Mouse (Mus musculus) liver, embryonic 11.5 days (tissue): Measurements from ENCODE around the gene Tmem54. TPM values are rescaled to one million over a fixed set of nuclear protein-coding genes. Genes with fewer than 3 reads are reported as not detected.

Experiments
- ATAC-seq: fragments of 200-750 bp; cut with Nextera tagmentation; replicated peaks from 2 replicates; pipeline ENCODE4 v1.8.0; 2017; ENCODE audit warnings: moderate number of reproducible peaks, mild to moderate bottlenecking, moderate TSS enrichment, moderate library complexity; ENCODE audit not compliant: low FRiP score
- DNase-seq: peaks from one replicate; pipeline ENCODE4 v3.0.0-alpha.2; 2017; ENCODE audit warnings: low spot score
- H3K27ac ChIP-seq: fragments of 300-500 bp; sonication (generic); 2 replicates; pipeline ENCODE4 v1.5.1; 2014; ENCODE audit warnings: mild to moderate bottlenecking, low read depth, low read length, control low read depth
- H3K27me3 ChIP-seq: fragments of 300-500 bp; sonication (generic); replicated peaks from 2 replicates; pipeline ENCODE4 v1.6.1; 2014; ENCODE audit warnings: low read length, mixed read lengths; ENCODE audit not compliant: control insufficient read depth, insufficient read depth
- H3K36me3 ChIP-seq: fragments of 300-500 bp; sonication (generic); 2 replicates; pipeline ENCODE4 v1.6.1; 2014; ENCODE audit warnings: mild to moderate bottlenecking, low read length, moderate library complexity, mixed read lengths; ENCODE audit not compliant: control insufficient read depth, insufficient read depth
- H3K4me1 ChIP-seq: fragments of 300-500 bp; sonication (generic); replicated peaks from 2 replicates; pipeline ENCODE4 v1.6.1; 2014; ENCODE audit warnings: low read length, mixed read lengths; ENCODE audit not compliant: control insufficient read depth, insufficient read depth
- H3K4me2 ChIP-seq: fragments of 300-500 bp; sonication (generic); 2 replicates; pipeline ENCODE4 v1.6.1; 2014; ENCODE audit warnings: mild to moderate bottlenecking, control low read depth, moderate library complexity
- H3K4me3 ChIP-seq: fragments of 300-500 bp; sonication (generic); 2 replicates; pipeline ENCODE4 v1.5.1; 2014; ENCODE audit warnings: low read depth, low read length, control low read depth
- H3K9ac ChIP-seq: fragments of 300-500 bp; sonication (generic); 2 replicates; pipeline ENCODE4 v1.6.1; 2014; ENCODE audit warnings: low read depth, low read length, control low read depth
- H3K9me3 ChIP-seq: fragments of 300-500 bp; sonication (generic); 2 replicates; pipeline ENCODE4 v1.6.1; 2016; ENCODE audit warnings: low read length, inconsistent platforms, mixed read lengths; ENCODE audit not compliant: control insufficient read depth
- WGBS: fragments of 180-500 bp; shearing (Covaris S2); extraction: QIAGEN DNeasy Blood & Tissue Kit; methylation state at CpG from one replicate; pipeline ENCODE4 v1.1.7; 2014; 5-methylcytosine and 5-hydroxymethylcytosine counted together
- polyA plus RNA-seq: library from polyadenylated mRNA; unstranded; fragments of >200 nt; fragmentation: Nextera tagmentation; extraction: Ambion mirVana; gene quantifications from 2 replicates; pipeline ENCODE4 v1.2.1, GENCODE M21; 2014

The Tmem54 gene
- polyA plus RNA-seq, 1 experiment from 2014 or later: 3.3 TPM

DNA sequence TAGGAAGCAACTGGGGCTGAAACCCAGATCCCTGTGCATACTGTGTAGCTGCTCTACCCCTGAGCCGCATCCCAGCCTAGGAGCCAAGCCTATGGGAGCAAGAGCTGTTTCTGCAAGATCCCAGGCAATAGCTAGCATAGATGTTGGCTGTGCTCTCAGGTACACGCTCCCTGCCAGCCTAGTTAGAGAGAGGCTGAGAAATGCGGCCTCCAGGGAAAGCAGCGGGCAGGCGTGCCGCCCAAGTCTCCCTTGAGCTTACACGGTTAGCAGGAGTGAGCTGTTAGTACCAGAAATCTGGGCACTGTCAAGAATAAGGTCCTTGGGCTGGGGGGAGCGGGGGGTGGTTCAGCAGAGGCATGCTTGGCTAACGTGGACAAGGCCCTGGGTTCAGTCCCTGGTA lies 20.5 kb upstream of the Tmem54 start:
- no peaks in the 10 kb centered on the region for H3K9me3 ChIP-seq
- H3K4me3 ChIP-seq: no peak overlapping the region
- no peak overlapping the region for H3K4me2 ChIP-seq
- no peak overlapping the region for H3K9ac ChIP-seq
- DNase-seq (no peak), ATAC-seq (no peak)
- WGBS: 90% methylated on average over 9 of the region's 9 CpGs
- no peaks in the 10 kb centered on the region for H3K4me1 ChIP-seq
- H3K27ac ChIP-seq: no peak overlapping the region
- H3K36me3 ChIP-seq: peaks cover 11% of the 10 kb centered on the region; the same call in 1 of the 2 replicates
- H3K27me3 ChIP-seq: no peaks in the 10 kb centered on the region

- 27% methylated on average over 8 of the region's 8 CpGs for WGBS
- no peak overlapping the region for H3K9ac ChIP-seq
- no peak for ATAC-seq
- DNase-seq: no peak
- no peak overlapping the region for H3K4me2 ChIP-seq
- H3K27ac ChIP-seq: no peak overlapping the region
- H3K9me3 ChIP-seq: no peaks in the 10 kb centered on the region
- H3K4me3 ChIP-seq: no peak overlapping the region
- H3K36me3 ChIP-seq: peaks cover 5% of the 10 kb centered on the region; the same call in 1 of the 2 replicates
- H3K27me3 ChIP-seq: no peaks in the 10 kb centered on the region
- H3K4me1 ChIP-seq: no peaks in the 10 kb centered on the region
These were observed 19.3 kb upstream of the Tmem54 start for GRCm38 (mm10) chr4:129086078-129086477.

GRCm38 (mm10) chr4:129087850-129088249 lies 17.5 kb upstream of the Tmem54 start:
- H3K27me3 ChIP-seq: no peaks in the 10 kb centered on the region
- no peak overlapping the region for H3K27ac ChIP-seq
- H3K4me3 ChIP-seq: no peak overlapping the region
- WGBS: 52% methylated on average over 5 of the region's 5 CpGs
- no peak for DNase-seq
- H3K9me3 ChIP-seq: no peaks in the 10 kb centered on the region
- no peak overlapping the region for H3K4me2 ChIP-seq
- H3K36me3 ChIP-seq: peaks cover 5% of the 10 kb centered on the region; the same call in 1 of the 2 replicates
- H3K9ac ChIP-seq: no peak overlapping the region
- ATAC-seq: no peak
- no peaks in the 10 kb centered on the region for H3K4me1 ChIP-seq

- H3K4me3 ChIP-seq: no peak overlapping the region
- H3K36me3 ChIP-seq: no peaks in the 10 kb centered on the region
- no peak for DNase-seq
- 26% methylated on average over 15 of the region's 15 CpGs for whole genome bisulfite sequencing
- no peak for ATAC-seq
- no peak overlapping the region for H3K4me2 ChIP-seq
- H3K27me3 ChIP-seq: peaks cover 10% of the 10 kb centered on the region
- no peak overlapping the region for H3K9ac ChIP-seq
- no peaks in the 10 kb centered on the region for H3K9me3 ChIP-seq
- no peaks in the 10 kb centered on the region for H3K4me1 ChIP-seq
- no peak overlapping the region for H3K27ac ChIP-seq
These were observed 10.1 kb upstream of the Tmem54 start for GRCm38 (mm10) chr4:129095276-129095675.

- DNase-seq: no peak
- Histone ChIP-seq H3K27ac (no peak overlapping the region), H3K36me3 (no peaks in the 10 kb centered on the region), H3K4me1 (no peaks in the 10 kb centered on the region), H3K9me3 (no peaks in the 10 kb centered on the region), H3K27me3 (peaks cover 10% of the 10 kb centered on the region), H3K4me2 (no peak overlapping the region), H3K9ac (no peak overlapping the region), H3K4me3 (no peak overlapping the region)
- ATAC-seq: no peak
- 65% methylated on average over 7 of the region's 7 CpGs for WGBS
These were observed 8.3 kb upstream of the Tmem54 start for GRCm38 (mm10) chr4:129097006-129097405.

DNA sequence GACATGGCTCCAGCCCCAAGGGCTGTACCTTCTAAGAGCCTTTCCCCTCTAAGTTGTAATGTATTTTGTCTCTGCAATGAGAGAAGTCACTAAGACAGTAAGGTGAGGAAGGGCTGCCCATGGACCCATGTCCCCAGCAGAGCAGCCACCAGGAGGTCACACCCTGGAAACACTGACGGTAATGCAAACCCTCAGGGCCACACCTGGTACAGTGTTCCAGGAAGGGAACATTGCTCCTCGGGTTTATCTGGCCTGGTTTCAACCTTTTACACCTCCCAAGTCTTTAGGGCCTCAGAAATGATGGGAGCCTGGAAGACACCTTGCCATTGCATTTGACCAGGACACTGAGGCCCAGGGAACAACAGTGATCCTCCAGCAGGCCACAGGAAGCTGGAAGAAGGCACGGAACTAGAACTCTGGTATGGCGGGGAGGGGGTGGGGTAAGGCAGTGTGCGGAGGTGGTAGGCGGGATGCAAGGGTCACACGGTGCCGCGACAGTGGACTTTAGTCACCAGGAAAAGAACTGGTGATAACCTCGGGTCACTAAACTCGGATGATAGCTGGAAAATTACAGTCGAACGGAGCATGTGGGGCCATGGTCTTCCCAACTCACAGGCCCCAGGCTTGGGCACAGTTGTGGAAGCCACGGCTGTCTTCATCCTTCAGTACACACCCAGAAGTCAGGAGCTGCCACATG lies 3.1 kb upstream of the Tmem54 start:
- H3K4me2 ChIP-seq: no peak overlapping the region
- no peak for ATAC-seq

DNA sequence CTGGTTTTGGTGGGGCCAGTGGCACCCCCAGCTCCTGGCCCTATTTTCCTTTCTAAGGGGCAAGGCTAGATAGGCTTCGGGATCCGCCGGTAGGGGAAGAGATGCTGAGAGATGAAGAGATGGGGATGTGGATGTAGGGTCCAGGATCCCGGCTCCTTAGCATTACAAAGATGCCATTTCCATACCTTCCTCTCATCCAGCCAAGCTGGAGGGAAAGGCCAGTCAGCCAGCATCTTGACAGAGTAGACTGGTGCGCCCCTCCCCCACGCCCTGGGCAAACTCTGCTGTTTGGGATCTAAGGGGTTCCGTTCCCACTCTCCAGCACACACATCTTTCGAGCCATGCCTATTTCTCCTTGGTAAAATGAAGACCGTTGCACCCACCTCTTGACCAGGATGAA lies 725 bp downstream of the Tmem54 start:
- 21% methylated on average over 9 of the region's 9 CpGs for WGBS
- no peak for DNase-seq

More for the DNA sequence above, 3.1 kb upstream of the Tmem54 start:
- Histone ChIP-seq H3K27ac (no peak overlapping the region), H3K9ac (no peak overlapping the region), H3K9me3 (no peaks in the 10 kb centered on the region), H3K27me3 (peaks cover 33% of the 10 kb centered on the region), H3K36me3 (no peaks in the 10 kb centered on the region), H3K4me1 (peaks cover 3% of the 10 kb centered on the region), H3K4me3 (no peak overlapping the region)
- DNase-seq: no peak
- 52% methylated on average over 14 of the region's 14 CpGs for WGBS

GRCm38 (mm10) chr4:129107348-129107899 lies 2.1 kb downstream of the Tmem54 start:
- H3K4me1 ChIP-seq: peaks cover 3% of the 10 kb centered on the region
- DNase-seq: no peak
- H3K9ac ChIP-seq: no peak overlapping the region
- WGBS: 70% methylated on average over 10 of the region's 10 CpGs
- H3K27me3 ChIP-seq: peaks cover 41% of the 10 kb centered on the region
- no peak overlapping the region for H3K4me2 ChIP-seq
- no peaks in the 10 kb centered on the region for H3K36me3 ChIP-seq
- no peaks in the 10 kb centered on the region for H3K9me3 ChIP-seq
- ATAC-seq: no peak
- H3K4me3 ChIP-seq: no peak overlapping the region
- H3K27ac ChIP-seq: no peak overlapping the region

More for the DNA sequence above, 725 bp downstream of the Tmem54 start:
- Histone ChIP-seq H3K4me2 (no peak overlapping the region), H3K27ac (no peak overlapping the region), H3K36me3 (no peaks in the 10 kb centered on the region), H3K9me3 (no peaks in the 10 kb centered on the region), H3K9ac (no peak overlapping the region), H3K4me3 (no peak overlapping the region), H3K4me1 (peaks cover 3% of the 10 kb centered on the region), H3K27me3 (peaks cover 41% of the 10 kb centered on the region)
- ATAC-seq: no peak

- Histone ChIP-seq H3K36me3 (no peaks in the 10 kb centered on the region), H3K4me1 (peaks cover 3% of the 10 kb centered on the region), H3K9me3 (no peaks in the 10 kb centered on the region), H3K9ac (no peak overlapping the region), H3K27me3 (peaks cover 40% of the 10 kb centered on the region), H3K4me2 (no peak overlapping the region), H3K4me3 (no peak overlapping the region), H3K27ac (no peak overlapping the region)
- 84% methylated on average over 7 of the region's 7 CpGs for WGBS
- DNase-seq (no peak), ATAC-seq (no peak)
These were observed 3.3 kb downstream of the Tmem54 start for GRCm38 (mm10) chr4:129108624-129109023.
